Mouse (Mus musculus) lung, postnatal 0 days (tissue): ENCODE results near the gene Cir1. TPM values are rescaled to one million over a fixed set of nuclear protein-coding genes. Genes with fewer than 3 reads are reported as not detected.

Source experiments
- ATAC-seq: fragments of 200-750 bp; cut with Nextera tagmentation; 2 replicates; pipeline ENCODE4 v1.8.0; 2017; ENCODE audit warnings: moderate library complexity
- DNase-seq: peaks from one replicate; pipeline ENCODE4 v3.0.0-alpha.2; 2016; ENCODE audit warnings: low spot score
- H3K27ac ChIP-seq: fragments of 300-500 bp; sonication (generic); 2 replicates; pipeline ENCODE4 v1.5.1; 2014; ENCODE audit warnings: antibody characterized with exemption, mild to moderate bottlenecking, low read length, mixed read lengths
- H3K27me3 ChIP-seq: fragments of 300-500 bp; sonication (generic); replicated peaks from 2 replicates; pipeline ENCODE4 v1.6.1; 2014; ENCODE audit warnings: low read length, mixed read lengths; ENCODE audit not compliant: insufficient read depth
- H3K36me3 ChIP-seq: fragments of 300-500 bp; sonication (generic); 2 replicates; pipeline ENCODE4 v1.6.1; 2014; ENCODE audit warnings: low read length, mixed read lengths; ENCODE audit not compliant: insufficient read depth
- H3K4me1 ChIP-seq: fragments of 300-500 bp; sonication (generic); 2 replicates; pipeline ENCODE4 v1.6.1; 2014; ENCODE audit warnings: antibody characterized with exemption, low read depth, low read length, mixed read lengths; ENCODE audit not compliant: insufficient read depth
- H3K4me2 ChIP-seq: fragments of 300-500 bp; sonication (generic); replicated peaks from 2 replicates; pipeline ENCODE4 v1.6.1; 2014; ENCODE audit warnings: low read depth, mild to moderate bottlenecking, low read length, moderate library complexity, mixed read lengths
- H3K4me3 ChIP-seq: fragments of 300-500 bp; sonication (generic); 2 replicates; pipeline ENCODE4 v1.5.1; 2014; ENCODE audit warnings: low read depth, low read length
- H3K9ac ChIP-seq: fragments of 300-500 bp; sonication (generic); replicated peaks from 2 replicates; pipeline ENCODE4 v1.6.1; 2014; ENCODE audit warnings: low read depth, mild to moderate bottlenecking
- H3K9me3 ChIP-seq: fragments of 300-500 bp; sonication (generic); 2 replicates; pipeline ENCODE4 v1.6.1; 2016; ENCODE audit warnings: low read length, mixed read lengths
- CTCF ChIP-seq: IDR thresholded peaks from 2 replicates; pipeline ENCODE4 v1.5.1; 2016; ENCODE audit warnings: antibody characterized with exemption, mild to moderate bottlenecking
- EP300 ChIP-seq: IDR thresholded peaks from 2 replicates; pipeline ENCODE4 v1.6.1; 2016; ENCODE audit warnings: antibody characterized with exemption, mild to moderate bottlenecking, control low read depth
- WGBS: fragments of 180-500 bp; shearing (Covaris S2); extraction: QIAGEN DNeasy Blood & Tissue Kit; methylation state at CpG from one replicate; pipeline ENCODE4 v1.1.7; 2014; 5-methylcytosine and 5-hydroxymethylcytosine counted together
- polyA plus RNA-seq: library from polyadenylated mRNA; unstranded; fragments of >200 nt; fragmentation: Nextera tagmentation; extraction: Ambion mirVana; gene quantifications from 2 replicates; pipeline ENCODE4 v1.2.1, GENCODE M21; 2015

Cir1 gene
- polyA plus RNA-seq, 1 experiment from 2014 or later: 39.3 TPM

- WGBS: 93% methylated on average over 7 of the region's 7 CpGs
- Histone ChIP-seq H3K4me2 (no peak overlapping the region), H3K4me1 (no peaks in the 10 kb centered on the region), H3K27ac (no peak overlapping the region), H3K9ac (no peak overlapping the region), H3K27me3 (no peaks in the 10 kb centered on the region), H3K4me3 (no peak overlapping the region), H3K9me3 (no peaks in the 10 kb centered on the region), H3K36me3 (peaks cover 20% of the 10 kb centered on the region; the same call in 1 of the 2 replicates)
- DNase-seq (no peak), ATAC-seq (no peak)
- TF ChIP-seq EP300: no peak
- TF ChIP-seq CTCF: no peak
These were observed 6.5 kb downstream of the Cir1 start for GRCm38 (mm10) chr2:73306006-73306405.

- no peaks in the 10 kb centered on the region for H3K27me3 ChIP-seq
- H3K4me1 ChIP-seq: no peaks in the 10 kb centered on the region
- H3K4me2 ChIP-seq: no peak overlapping the region
- H3K4me3 ChIP-seq: no peak overlapping the region
- no peak overlapping the region for H3K9ac ChIP-seq
- 89% methylated on average over 5 of the region's 5 CpGs for WGBS
- H3K36me3 ChIP-seq: peaks cover 11% of the 10 kb centered on the region; the same call in 1 of the 2 replicates
- DNase-seq (no peak), ATAC-seq (no peak)
- no peak overlapping the region for H3K27ac ChIP-seq
- no peaks in the 10 kb centered on the region for H3K9me3 ChIP-seq
- TF ChIP-seq CTCF (no peak), EP300 (no peak)
These were observed 8.0 kb downstream of the Cir1 start for GRCm38 (mm10) chr2:73304506-73304905.

GRCm38 (mm10) chr2:73302722-73303121 lies 9.8 kb downstream of the Cir1 start:
- Histone ChIP-seq H3K27ac (no peak overlapping the region), H3K9ac (no peak overlapping the region), H3K4me1 (no peaks in the 10 kb centered on the region), H3K4me3 (no peak overlapping the region), H3K36me3 (peaks cover 11% of the 10 kb centered on the region; the same call in 1 of the 2 replicates), H3K9me3 (no peaks in the 10 kb centered on the region), H3K4me2 (no peak overlapping the region), H3K27me3 (no peaks in the 10 kb centered on the region)
- TF ChIP-seq EP300 (no peak), CTCF (no peak)
- 96% methylated on average over 9 of the region's 9 CpGs for WGBS
- no peak for ATAC-seq
- DNase-seq: no peak

- ATAC-seq: no peak
- no peak overlapping the region for H3K27ac ChIP-seq
- no peak for DNase-seq
- H3K9me3 ChIP-seq: no peaks in the 10 kb centered on the region
- H3K4me3 ChIP-seq: no peak overlapping the region
- no peak overlapping the region for H3K4me2 ChIP-seq
- H3K9ac ChIP-seq: no peak overlapping the region
- 45% methylated on average over 1 of the region's 1 CpGs for WGBS
- H3K4me1 ChIP-seq: no peaks in the 10 kb centered on the region
- H3K27me3 ChIP-seq: no peaks in the 10 kb centered on the region
- peaks cover 11% of the 10 kb centered on the region; the same call in 1 of the 2 replicates for H3K36me3 ChIP-seq
- no peak for TF ChIP-seq EP300
- no peak for TF ChIP-seq CTCF
These were observed 10.5 kb downstream of the Cir1 start for GRCm38 (mm10) chr2:73301979-73302378.

GRCm38 (mm10) chr2:73298841-73299240 lies 13.7 kb downstream of the Cir1 start:
- H3K9ac ChIP-seq: no peak overlapping the region
- H3K4me3 ChIP-seq: no peak overlapping the region
- H3K4me2 ChIP-seq: no peak overlapping the region
- 56% methylated on average over 3 of the region's 3 CpGs for WGBS
- TF ChIP-seq CTCF (no peak), EP300 (peak; percentile 42; the same call in 1 of the 2 replicates)
- no peaks in the 10 kb centered on the region for H3K27me3 ChIP-seq
- no peaks in the 10 kb centered on the region for H3K4me1 ChIP-seq
- peak; percentile 55 for DNase-seq
- H3K36me3 ChIP-seq: peaks cover 5% of the 10 kb centered on the region; the same call in 1 of the 2 replicates
- ATAC-seq: peak; percentile 57
- no peak overlapping the region for H3K27ac ChIP-seq
- no peaks in the 10 kb centered on the region for H3K9me3 ChIP-seq

- H3K36me3 ChIP-seq: no peaks in the 10 kb centered on the region; the same call in 1 of the 2 replicates
- DNase-seq: no peak
These were observed 14.3 kb downstream of the Cir1 start for GRCm38 (mm10) chr2:73298154-73298553.

GRCm38 (mm10) chr2:73295023-73295422 lies 17.5 kb downstream of the Cir1 start:
- Histone ChIP-seq H3K4me3 (no peak overlapping the region), H3K27me3 (no peaks in the 10 kb centered on the region), H3K9ac (no peak overlapping the region), H3K27ac (no peak overlapping the region), H3K36me3 (peaks cover 10% of the 10 kb centered on the region; the same call in 1 of the 2 replicates), H3K9me3 (no peaks in the 10 kb centered on the region), H3K4me1 (no peaks in the 10 kb centered on the region), H3K4me2 (no peak overlapping the region)
- 71% methylated on average over 7 of the region's 7 CpGs for WGBS
- TF ChIP-seq CTCF (no peak), EP300 (no peak)
- ATAC-seq: no peak
- no peak for DNase-seq

More at GRCm38 (mm10) chr2:73298154-73298553, 14.3 kb downstream of the Cir1 start:
- Histone ChIP-seq H3K27ac (no peak overlapping the region), H3K9me3 (no peaks in the 10 kb centered on the region), H3K9ac (no peak overlapping the region), H3K27me3 (no peaks in the 10 kb centered on the region), H3K4me3 (no peak overlapping the region), H3K4me1 (no peaks in the 10 kb centered on the region), H3K4me2 (no peak overlapping the region)
- 78% methylated on average over 7 of the region's 7 CpGs for WGBS
- ATAC-seq: no peak
- TF ChIP-seq CTCF (no peak), EP300 (no peak)
